Mouse (Mus musculus): ENCODE measurements around the gene Serf2. TPM values are rescaled to one million over a fixed set of nuclear protein-coding genes. Genes with fewer than 3 reads are reported as not detected.
A peak's percentile ranks its signal among the peaks of the same experiment; 100 is the strongest.
"Not testable (repeated sequence)": the region's sequence is repeated elsewhere in the genome, so short reads cannot be mapped to it uniquely, and the experiment has no call there.

Serf2 gene
- total RNA-seq, 2 experiments from 2014 or later: 285 to 301 TPM

DNA sequence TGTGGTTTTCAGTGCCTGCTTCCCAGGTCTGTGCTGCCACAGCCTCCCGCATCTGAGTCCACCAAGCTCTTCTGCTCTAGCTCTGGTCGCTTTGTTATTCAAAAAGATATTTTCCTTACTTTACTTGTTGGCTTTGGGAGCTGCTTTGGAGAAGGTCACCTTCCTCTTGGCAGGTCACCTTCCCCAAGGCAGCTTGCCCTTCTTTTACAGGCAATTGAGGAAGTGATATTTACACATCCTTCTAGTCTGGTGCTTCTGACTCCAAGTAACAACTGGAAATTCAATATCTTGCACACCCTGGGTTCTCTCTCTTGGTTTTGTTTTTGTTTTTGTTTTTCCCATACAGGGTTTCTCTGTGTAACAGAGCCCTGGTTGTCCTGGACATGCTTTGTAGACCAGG is 35.4 kb downstream of the Serf2 start:
- DNase-seq (ENCODE audit: low spot score in 2 of 2): not testable (repeated sequence)

DNA sequence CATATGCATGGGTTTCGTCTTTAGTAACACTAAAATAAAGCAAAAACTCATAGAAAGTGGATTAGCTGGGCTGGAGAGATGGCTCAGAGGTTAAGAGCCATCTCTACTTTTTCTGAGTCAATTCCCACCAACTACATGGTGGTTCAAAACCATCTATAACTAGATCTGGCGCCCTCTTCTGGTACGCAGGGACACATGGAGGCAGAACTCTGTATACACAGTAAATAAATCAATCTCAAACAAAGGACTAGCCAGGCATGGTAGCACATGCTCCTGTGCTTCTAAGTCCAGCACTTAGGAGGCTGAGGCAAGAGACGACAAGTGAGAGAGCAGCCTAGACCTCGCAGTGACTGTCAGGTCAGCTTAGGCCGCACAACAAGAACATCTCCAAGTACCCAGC is 52.6 kb downstream of the Serf2 start:
- not testable (repeated sequence) for DNase-seq (ENCODE audit: low spot score in 2 of 2)

DNA sequence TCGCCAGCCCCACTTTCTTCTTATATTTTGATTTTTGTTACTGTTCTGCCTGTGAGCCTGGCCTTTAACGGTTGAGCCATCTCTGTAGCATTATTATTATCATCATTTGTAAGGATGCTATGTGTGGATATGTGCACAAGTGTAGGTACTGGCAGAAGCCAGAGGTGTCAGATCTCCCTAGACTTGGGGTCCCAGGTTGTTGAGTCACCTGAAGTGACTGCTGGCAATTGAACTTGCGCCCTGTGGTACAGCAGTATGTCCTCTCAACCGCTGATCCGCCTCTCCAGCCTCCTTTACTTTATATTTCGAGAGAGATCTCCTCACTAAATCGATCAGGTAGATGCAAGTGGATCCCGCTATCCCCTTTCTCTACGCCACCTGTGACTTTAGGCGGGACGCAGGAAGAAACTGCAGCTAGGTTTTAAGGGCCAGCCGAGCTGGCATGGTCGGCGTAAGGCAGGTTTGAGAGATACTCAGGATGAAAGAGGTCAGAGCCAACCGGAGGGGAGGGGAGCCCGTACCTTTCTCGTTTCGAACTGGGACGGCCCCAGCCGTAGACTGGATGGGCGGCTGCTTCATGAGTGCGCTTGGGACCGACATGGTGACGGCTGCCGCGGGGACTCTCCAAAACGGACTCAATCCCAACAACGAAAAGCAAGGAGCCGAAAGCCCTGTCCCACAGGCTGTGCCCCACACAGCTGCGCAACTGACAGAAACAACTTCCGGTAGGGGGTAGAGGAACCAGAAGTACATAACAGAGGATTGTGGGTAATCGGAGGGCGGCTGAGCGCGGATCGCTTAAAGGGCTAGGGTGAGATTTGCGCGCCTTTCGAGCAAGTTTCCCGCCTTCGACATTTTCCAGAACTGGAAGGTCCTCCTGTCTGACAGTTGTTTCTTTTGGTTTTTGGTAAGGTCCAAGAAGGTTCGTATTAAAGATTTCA is 57.2 kb downstream of the Serf2 start, which contains the start of the genes Mfap1a and Wdr76:
Mfap1a (minus strand) TSS at position 724 of the 941 bp plus-strand sequence.
Wdr76 (plus strand) TSS at position 782 of the 941 bp plus-strand sequence.
- peak; percentile 54 to 78 for DNase-seq (ENCODE audit: low spot score in 2 of 2)

DNA sequence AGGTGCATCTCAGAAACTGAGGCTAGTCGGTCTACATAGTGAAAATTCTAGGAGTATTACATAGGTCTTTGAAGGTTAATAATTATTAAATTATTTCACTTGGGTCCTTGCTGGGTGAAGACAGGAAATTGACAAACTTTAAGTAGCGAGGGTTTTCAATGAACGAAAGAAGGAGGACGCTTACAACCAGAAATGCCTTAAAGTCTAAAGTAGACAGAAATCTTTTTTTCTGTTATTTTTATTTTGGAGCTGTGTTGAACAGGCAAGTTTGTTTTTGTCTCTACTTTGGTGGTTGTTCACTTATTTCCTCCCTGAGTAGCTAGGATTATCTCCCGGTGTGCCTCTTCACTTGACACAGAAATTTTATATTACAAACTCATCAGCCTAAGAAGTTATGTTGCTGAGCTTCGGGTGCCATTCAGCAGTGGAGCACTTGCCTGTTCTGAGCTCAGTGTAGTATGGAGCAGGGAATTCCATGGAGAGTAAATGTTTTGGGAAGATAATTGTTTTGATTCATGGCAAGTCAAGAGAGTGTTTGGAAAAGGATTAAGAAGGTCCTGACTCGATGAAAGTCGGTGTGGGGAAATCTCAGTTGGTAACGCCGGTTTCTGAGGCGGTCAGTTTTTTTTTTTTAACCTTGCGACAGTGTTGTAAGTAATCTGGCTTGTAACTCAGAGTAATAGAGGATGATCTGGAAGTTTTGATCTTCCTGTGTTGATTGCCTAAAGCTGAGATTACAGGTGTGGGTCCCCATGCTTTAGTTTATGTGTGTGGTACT is 58.4 kb downstream of the Serf2 start:
- no peak for DNase-seq (ENCODE audit: low spot score in 2 of 2)

Small RNAs within 50 kb of the gene (microRNA-seq; reads per million reads assigned to microRNA genes)
- gene Gm22953: not detected

Other genes starting within 250 kb of the Serf2 start
- 100 to 1,000 TPM in 1 of 2 experiments, 10 to 100 TPM in 1; 99.2 to 105 TPM for gene Trp53bp1, start 177.8 kb upstream of the Serf2 start, total RNA-seq (2021)
- 10 to 100 TPM; 10.8 to 13.3 TPM for gene Map1a, start 159.6 kb upstream of the Serf2 start, total RNA-seq (2021)
- gene Ppip5k1, start 93.8 kb upstream of the Serf2 start, total RNA-seq (2021): 10 to 100 TPM; 26.1 to 28.0 TPM
- 10 to 100 TPM; 10.5 to 15.2 TPM for gene Ckmt1, start 91.5 kb upstream of the Serf2 start, total RNA-seq (2021)
- not detected for gene Strc, start 62.0 kb upstream of the Serf2 start, total RNA-seq (2021)
- 100 to 1,000 TPM; 400 to 403 TPM for gene Pdia3, start 35.4 kb upstream of the Serf2 start, total RNA-seq (2021)
- 1 to 10 TPM; 3.9 to 5.3 TPM for gene Catsper2, start 35.4 kb upstream of the Serf2 start, total RNA-seq (2021)
- 1 to 10 TPM; 1.3 to 2.0 TPM for gene Ell3, start 4.9 kb upstream of the Serf2 start, total RNA-seq (2021)
- 10 to 100 TPM; 35.6 to 40.2 TPM for gene Hypk, start 4.1 kb downstream of the Serf2 start, total RNA-seq (2021)
- 1 to 10 TPM in 1 of 2 experiments, under 1 TPM in 1; 0.54 to 1.0 TPM for gene Serinc4, start 7.6 kb downstream of the Serf2 start, total RNA-seq (2021)
- 10 to 100 TPM; 28.5 to 31.8 TPM for gene Mfap1b, start 24.9 kb downstream of the Serf2 start, total RNA-seq (2021)
- gene Mfap1a, start 57.5 kb downstream of the Serf2 start, total RNA-seq (2021): 10 to 100 TPM; 29.0 to 32.5 TPM
- gene Wdr76, start 57.5 kb downstream of the Serf2 start, total RNA-seq (2021): 10 to 100 TPM; 12.0 to 13.6 TPM